Mouse (Mus musculus) layer of hippocampus, adult 18-20 months (tissue): Measurements from ENCODE around the gene Arsg. TPM values are rescaled to one million over a fixed set of nuclear protein-coding genes. Genes with fewer than 3 reads are reported as not detected.
A peak's percentile ranks its signal among the peaks of the same experiment; 100 is the strongest.

Experiments
- DNase-seq, 2 experiments: peaks; one replicate each; pipeline ENCODE4 v3.0.0; 2022; ENCODE audit warnings: low spot score in 2 of 2
- microRNA-seq, 2 experiments: library from miRNA; unstranded; fragments of <30 nt; microRNA quantifications; one replicate each; pipeline ENCODE4 v1.2.0; 2021
- total RNA-seq, 2 experiments: library from RNA; stranded (reverse); gene quantifications; 2 replicates each; pipeline ENCODE4 v1.2.3; 2021

Gene Arsg
- total RNA-seq, 2 experiments from 2014 or later, result 15.1 to 17.4 TPM

DNA sequence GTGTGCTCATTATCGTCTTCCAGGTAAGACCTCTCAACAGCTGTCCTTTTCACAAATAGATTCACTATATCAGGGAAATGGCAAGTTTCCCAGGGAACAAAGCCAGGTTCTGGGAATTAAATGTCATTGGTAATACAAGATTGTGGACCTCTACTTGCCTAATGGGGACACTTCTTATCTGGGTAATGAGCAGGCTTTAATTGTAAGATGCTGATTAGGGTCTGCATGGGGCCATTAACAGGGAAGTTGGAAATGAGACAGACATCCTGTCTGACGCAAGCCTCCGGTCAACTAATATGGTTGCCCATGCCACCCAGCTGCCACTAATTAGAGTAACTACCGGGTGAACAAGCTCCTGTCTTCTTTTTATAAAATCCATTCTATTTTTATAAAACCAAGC is 143.2 kb downstream of the Arsg start:
- DNase-seq, result no peak

GRCm38 (mm10) chr11:109616766-109617165 is 143.6 kb downstream of the Arsg start:
- DNase-seq, result no peak

DNA sequence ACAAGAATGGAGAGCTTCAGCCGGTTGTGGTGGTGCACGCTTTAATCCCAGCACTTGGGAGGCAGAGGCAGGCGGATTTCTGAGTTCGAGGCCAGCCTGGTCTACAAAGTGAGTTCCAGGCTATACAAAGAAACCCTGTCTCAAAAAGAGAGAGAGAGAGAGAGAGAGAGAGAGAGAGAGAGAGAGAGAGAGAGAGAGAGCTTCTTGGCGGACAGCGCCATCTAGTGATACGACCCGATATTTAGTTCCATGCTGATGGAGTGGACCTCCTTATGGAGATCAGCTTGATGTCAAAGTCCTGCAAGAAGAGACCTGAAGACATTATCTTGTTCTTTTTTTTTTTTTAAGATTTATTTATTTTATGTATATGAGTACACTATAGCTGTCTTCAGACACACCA is 145.9 kb downstream of the Arsg start:
- DNase-seq, result peak; percentile 27 to 73

DNA sequence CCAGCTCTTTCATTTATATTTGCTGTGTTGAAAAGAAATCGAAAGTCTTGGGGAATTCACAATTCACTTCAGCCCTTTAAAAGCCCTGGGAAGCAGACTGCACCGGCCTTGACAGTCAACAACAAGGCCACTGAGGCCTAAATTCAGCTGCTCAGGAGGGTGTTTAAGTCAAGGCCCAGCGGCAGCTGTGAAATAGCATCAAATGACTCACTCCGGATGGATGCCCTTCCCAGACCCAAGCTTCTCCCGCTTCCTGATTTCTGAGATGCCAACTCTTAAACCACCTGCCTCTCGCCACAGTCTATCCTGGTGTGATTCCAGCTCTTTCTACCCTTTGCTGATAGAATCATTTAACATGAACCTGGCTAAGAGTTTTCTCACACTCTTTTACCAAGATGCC is 147.2 kb downstream of the Arsg start:
- DNase-seq, result no peak

DNA sequence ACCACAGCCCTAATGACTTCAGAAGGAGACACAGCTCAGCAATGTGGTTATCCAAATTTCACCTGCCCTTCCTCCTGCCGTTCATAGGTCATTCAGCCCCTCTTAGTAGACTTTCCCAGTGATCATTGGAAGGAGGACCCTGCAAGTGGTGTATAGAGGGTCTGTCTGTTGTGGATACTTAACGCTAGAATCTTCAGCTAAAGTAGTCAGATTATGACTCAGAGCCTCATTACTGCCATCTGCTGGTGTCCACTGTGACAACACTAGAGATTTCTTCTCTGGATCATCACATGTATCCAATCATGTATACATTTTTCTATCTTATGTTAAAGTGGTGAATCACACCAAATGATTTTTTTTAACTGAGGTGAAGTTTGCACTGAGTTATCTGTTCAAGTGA is 148.0 kb downstream of the Arsg start:
- peak in 1 of 2 experiments; percentile 71 for DNase-seq

- DNase-seq, result no peak
These were observed 149.4 kb downstream of the Arsg start for GRCm38 (mm10) chr11:109622518-109623037.

Small RNA genes within 50 kb of the gene (microRNA-seq; reads per million reads assigned to microRNA genes)
- gene Gm25540, result 0 reads per million in 2 experiments

Other genes with a start within 250 kb of the Arsg start
- gene Rgs9, start 175.2 kb upstream of the Arsg start, total RNA-seq, result 10 to 100 TPM; 12.3 to 14.1 TPM
- 10 to 100 TPM; 55.5 to 59.9 TPM for gene Gna13, start 110.5 kb upstream of the Arsg start, total RNA-seq
- gene 9930022D16Rik, start 59.5 kb upstream of the Arsg start, total RNA-seq, result not detected
- 10 to 100 TPM; 56.2 to 56.7 TPM for gene Amz2, start 47.4 kb upstream of the Arsg start, total RNA-seq
- 1 to 10 TPM; 5.9 to 6.1 TPM for gene Slc16a6, start 224 bp downstream of the Arsg start, total RNA-seq
- gene Wipi1, start 138.6 kb downstream of the Arsg start, total RNA-seq, result 10 to 100 TPM; 21.1 to 21.6 TPM
- gene Prkar1a, start 176.0 kb downstream of the Arsg start, total RNA-seq, result 100 to 1,000 TPM; 567 to 586 TPM
- 10 to 100 TPM; 14.9 to 16.4 TPM for gene Fam20a, start 248.9 kb downstream of the Arsg start, total RNA-seq